Mouse (Mus musculus) neural tube, embryonic 12.5 days (tissue): Measurements from ENCODE around the gene Kazn. TPM values are rescaled to one million over a fixed set of nuclear protein-coding genes. Genes with fewer than 3 reads are reported as not detected.

ENCODE experiments used
- ATAC-seq: fragments of 200-750 bp; cut with Nextera tagmentation; 2 replicates; pipeline ENCODE4 v1.8.0; 2017; ENCODE audit warnings: low read depth, mild to moderate bottlenecking, moderate TSS enrichment, moderate library complexity; ENCODE audit not compliant: low FRiP score
- H3K27ac ChIP-seq: fragments of 300-500 bp; sonication (generic); 2 replicates; pipeline ENCODE4 v1.5.1; 2016
- H3K27me3 ChIP-seq: fragments of 300-500 bp; sonication (generic); replicated peaks from 2 replicates; pipeline ENCODE4 v1.6.1; 2016; ENCODE audit warnings: mild to moderate bottlenecking
- H3K36me3 ChIP-seq: fragments of 300-500 bp; sonication (generic); 2 replicates; pipeline ENCODE4 v1.6.1; 2016; ENCODE audit warnings: mild to moderate bottlenecking
- H3K4me1 ChIP-seq: fragments of 300-500 bp; sonication (generic); 2 replicates; pipeline ENCODE4 v1.6.1; 2016
- H3K4me2 ChIP-seq: fragments of 300-500 bp; sonication (generic); replicated peaks from 2 replicates; pipeline ENCODE4 v1.6.1; 2016; ENCODE audit warnings: mild to moderate bottlenecking
- H3K4me3 ChIP-seq: fragments of 300-500 bp; sonication (generic); 2 replicates; pipeline ENCODE4 v1.5.1; 2016
- H3K9ac ChIP-seq: fragments of 300-500 bp; sonication (generic); 2 replicates; pipeline ENCODE4 v1.6.1; 2016; ENCODE audit warnings: mild to moderate bottlenecking
- H3K9me3 ChIP-seq: fragments of 300-500 bp; sonication (generic); 2 replicates; pipeline ENCODE4 v1.6.1; 2016; ENCODE audit warnings: mild to moderate bottlenecking
- WGBS: fragments of 180-500 bp; shearing (Covaris S2); methylation state at CpG from one replicate; pipeline ENCODE4 v1.1.7; 2016; 5-methylcytosine and 5-hydroxymethylcytosine counted together
- polyA plus RNA-seq: library from polyadenylated mRNA; unstranded; fragments of >200 nt; fragmentation: Nextera tagmentation; extraction: Ambion mirVana; gene quantifications from 2 replicates; pipeline ENCODE4 v1.2.1, GENCODE M21; 2016

Gene Kazn
- polyA plus RNA-seq, 1 experiment from 2014 or later, result 21.4 TPM

- H3K4me3 ChIP-seq, result no peak overlapping the region
- no peaks in the 10 kb centered on the region for H3K36me3 ChIP-seq
- no peak for ATAC-seq
- 90% methylated on average over 6 of the region's 6 CpGs for WGBS
- H3K4me2 ChIP-seq, result no peak overlapping the region
- H3K9me3 ChIP-seq, result no peaks in the 10 kb centered on the region
- H3K4me1 ChIP-seq, result peaks cover 10% of the 10 kb centered on the region
- no peak overlapping the region for H3K9ac ChIP-seq
- H3K27ac ChIP-seq, result no peak overlapping the region
- H3K27me3 ChIP-seq, result no peaks in the 10 kb centered on the region
Observed at GRCm38 (mm10) chr4:142127275-142127788, 111.9 kb downstream of the Kazn start.

GRCm38 (mm10) chr4:142126641-142127274 is 112.4 kb downstream of the Kazn start:
- no peak overlapping the region for H3K4me2 ChIP-seq
- no peak for ATAC-seq
- H3K4me3 ChIP-seq, result no peak overlapping the region
- WGBS, result 78% methylated on average over 10 of the region's 10 CpGs
- no peaks in the 10 kb centered on the region for H3K27me3 ChIP-seq
- H3K27ac ChIP-seq, result no peak overlapping the region
- peaks cover 10% of the 10 kb centered on the region for H3K4me1 ChIP-seq
- H3K36me3 ChIP-seq, result no peaks in the 10 kb centered on the region
- H3K9ac ChIP-seq, result no peak overlapping the region
- H3K9me3 ChIP-seq, result no peaks in the 10 kb centered on the region

- 58% methylated on average over 1 of the region's 1 CpGs for WGBS
- no peak overlapping the region for H3K27ac ChIP-seq
- no peak for ATAC-seq
- H3K9me3 ChIP-seq, result no peaks in the 10 kb centered on the region
- H3K4me1 ChIP-seq, result peaks cover 11% of the 10 kb centered on the region
- H3K9ac ChIP-seq, result no peak overlapping the region
- no peaks in the 10 kb centered on the region for H3K27me3 ChIP-seq
- H3K4me3 ChIP-seq, result no peak overlapping the region
- no peak overlapping the region for H3K4me2 ChIP-seq
- no peaks in the 10 kb centered on the region for H3K36me3 ChIP-seq
Observed at GRCm38 (mm10) chr4:142121164-142121563, 118.0 kb downstream of the Kazn start.

DNA sequence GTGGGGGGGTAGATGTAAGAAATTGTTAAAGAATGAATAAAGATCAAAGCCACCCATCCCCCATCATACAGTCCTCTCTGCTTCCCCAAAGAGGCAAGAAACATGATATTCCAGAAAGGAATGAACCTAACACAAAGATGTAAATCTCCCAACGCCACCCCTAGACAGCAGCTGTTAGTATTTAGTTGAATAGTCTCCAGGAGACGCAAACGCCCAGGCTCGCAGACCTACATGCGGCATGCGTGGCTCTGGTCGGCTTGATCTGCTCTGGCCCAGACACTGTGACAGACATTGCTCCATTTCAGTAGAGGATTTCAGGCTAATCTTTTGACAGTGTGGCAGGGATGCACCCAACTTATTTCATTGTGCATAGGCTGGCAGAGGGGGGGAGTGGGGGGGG is 120.7 kb downstream of the Kazn start:
- Histone ChIP-seq H3K4me3 (no peak overlapping the region), H3K27me3 (no peaks in the 10 kb centered on the region), H3K27ac (no peak overlapping the region), H3K9me3 (no peaks in the 10 kb centered on the region), H3K4me1 (peaks cover 11% of the 10 kb centered on the region), H3K9ac (no peak overlapping the region), H3K36me3 (no peaks in the 10 kb centered on the region), H3K4me2 (no peak overlapping the region)
- no peak for ATAC-seq
- 39% methylated on average over 7 of the region's 7 CpGs for WGBS

- no peaks in the 10 kb centered on the region for H3K36me3 ChIP-seq
- H3K4me3 ChIP-seq, result no peak overlapping the region
- WGBS, result 84% methylated on average over 12 of the region's 12 CpGs
- no peaks in the 10 kb centered on the region for H3K27me3 ChIP-seq
- no peaks in the 10 kb centered on the region for H3K9me3 ChIP-seq
- no peak overlapping the region for H3K9ac ChIP-seq
- H3K27ac ChIP-seq, result no peak overlapping the region
- ATAC-seq, result no peak; the same call in 1 of the 2 replicates
- H3K4me2 ChIP-seq, result no peak overlapping the region
- H3K4me1 ChIP-seq, result peaks cover 11% of the 10 kb centered on the region
Observed at GRCm38 (mm10) chr4:142117993-142118392, 121.2 kb downstream of the Kazn start.

GRCm38 (mm10) chr4:142113306-142113705 is 125.9 kb downstream of the Kazn start:
- Histone ChIP-seq H3K4me1 (peaks cover 4% of the 10 kb centered on the region), H3K27ac (no peak overlapping the region), H3K9me3 (no peaks in the 10 kb centered on the region), H3K9ac (no peak overlapping the region), H3K27me3 (peaks cover 5% of the 10 kb centered on the region; the same call in 1 of the 2 replicates), H3K36me3 (peaks cover 6% of the 10 kb centered on the region; the same call in 1 of the 2 replicates), H3K4me2 (no peak overlapping the region), H3K4me3 (no peak overlapping the region)
- WGBS, result 32% methylated on average over 8 of the region's 8 CpGs
- ATAC-seq, result no peak

- no peaks in the 10 kb centered on the region for H3K36me3 ChIP-seq
- 0 out of 2 replicates have a peak, but pooled peaks cover under 1% of the 10 kb centered on the region for H3K4me1 ChIP-seq
- no peak overlapping the region for H3K4me2 ChIP-seq
- no peak for ATAC-seq
- H3K9ac ChIP-seq, result no peak overlapping the region
- no peak overlapping the region for H3K4me3 ChIP-seq
- WGBS, result 59% methylated on average over 12 of the region's 12 CpGs
- no peak overlapping the region for H3K27ac ChIP-seq
- H3K9me3 ChIP-seq, result no peaks in the 10 kb centered on the region
- no peaks in the 10 kb centered on the region for H3K27me3 ChIP-seq
Observed at GRCm38 (mm10) chr4:142103081-142103671, 136.0 kb downstream of the Kazn start.

GRCm38 (mm10) chr4:142098303-142098702 is 140.9 kb downstream of the Kazn start:
- Histone ChIP-seq H3K4me1 (peaks cover 9% of the 10 kb centered on the region; the same call in 1 of the 2 replicates), H3K9ac (no peak overlapping the region), H3K27ac (no peak overlapping the region), H3K4me3 (no peak overlapping the region), H3K36me3 (no peaks in the 10 kb centered on the region), H3K27me3 (no peaks in the 10 kb centered on the region), H3K9me3 (no peaks in the 10 kb centered on the region), H3K4me2 (no peak overlapping the region)
- WGBS, result 27% methylated on average over 8 of the region's 8 CpGs
- ATAC-seq, result 0 out of 2 replicates have a peak, but pooled peaks have one; percentile 22

DNA sequence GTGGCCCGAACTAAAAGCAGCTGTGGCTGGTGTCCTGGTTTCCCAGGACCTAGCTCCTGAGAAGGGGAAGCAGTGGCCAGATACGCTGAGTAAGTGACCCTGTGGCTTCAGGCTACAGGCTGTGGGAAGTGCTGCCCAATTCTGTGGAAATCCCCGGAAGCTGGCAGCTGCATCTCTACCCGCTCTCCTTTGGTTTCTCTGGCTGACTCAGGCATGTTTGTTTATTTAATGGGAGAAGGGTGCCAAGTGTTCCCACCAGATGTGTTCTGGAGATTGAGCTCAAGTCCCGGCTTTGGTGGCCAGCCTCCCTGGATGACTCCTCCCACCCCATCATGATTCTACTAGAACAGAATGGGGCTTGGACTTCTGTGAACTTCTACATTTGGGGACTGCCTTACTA is 141.3 kb downstream of the Kazn start:
- Histone ChIP-seq H3K4me2 (no peak overlapping the region), H3K9me3 (no peaks in the 10 kb centered on the region), H3K4me1 (peaks cover 9% of the 10 kb centered on the region; the same call in 1 of the 2 replicates), H3K4me3 (no peak overlapping the region), H3K36me3 (no peaks in the 10 kb centered on the region), H3K9ac (no peak overlapping the region), H3K27me3 (no peaks in the 10 kb centered on the region), H3K27ac (no peak overlapping the region)
- 49% methylated on average over 5 of the region's 5 CpGs for WGBS
- no peak for ATAC-seq

GRCm38 (mm10) chr4:142095513-142096241 is 143.5 kb downstream of the Kazn start:
- H3K36me3 ChIP-seq, result no peaks in the 10 kb centered on the region
- no peak overlapping the region for H3K9ac ChIP-seq
- H3K9me3 ChIP-seq, result no peaks in the 10 kb centered on the region
- H3K4me3 ChIP-seq, result no peak overlapping the region
- 53% methylated on average over 15 of the region's 15 CpGs for WGBS
- no peaks in the 10 kb centered on the region for H3K27me3 ChIP-seq
- H3K4me1 ChIP-seq, result peaks cover 9% of the 10 kb centered on the region; the same call in 1 of the 2 replicates
- ATAC-seq, result no peak
- H3K4me2 ChIP-seq, result no peak overlapping the region
- H3K27ac ChIP-seq, result no peak overlapping the region

GRCm38 (mm10) chr4:142094386-142094785 is 144.8 kb downstream of the Kazn start:
- no peak overlapping the region for H3K4me2 ChIP-seq
- H3K4me3 ChIP-seq, result no peak overlapping the region
- no peaks in the 10 kb centered on the region for H3K27me3 ChIP-seq
- no peaks in the 10 kb centered on the region for H3K9me3 ChIP-seq
- no peak for ATAC-seq
- H3K27ac ChIP-seq, result no peak overlapping the region
- 89% methylated on average over 11 of the region's 11 CpGs for WGBS
- no peaks in the 10 kb centered on the region for H3K36me3 ChIP-seq
- no peak overlapping the region for H3K9ac ChIP-seq
- peaks cover 9% of the 10 kb centered on the region; the same call in 1 of the 2 replicates for H3K4me1 ChIP-seq

GRCm38 (mm10) chr4:142091100-142091499 is 148.1 kb downstream of the Kazn start:
- WGBS, result 64% methylated on average over 2 of the region's 2 CpGs
- no peak overlapping the region for H3K27ac ChIP-seq
- no peak overlapping the region for H3K9ac ChIP-seq
- peaks cover 7% of the 10 kb centered on the region for H3K27me3 ChIP-seq
- peaks cover 3% of the 10 kb centered on the region; the same call in 1 of the 2 replicates for H3K4me1 ChIP-seq
- H3K36me3 ChIP-seq, result no peaks in the 10 kb centered on the region
- H3K4me2 ChIP-seq, result no peak overlapping the region
- no peak overlapping the region for H3K4me3 ChIP-seq
- ATAC-seq, result no peak
- H3K9me3 ChIP-seq, result no peaks in the 10 kb centered on the region
